Mouse (Mus musculus): ENCODE results near the gene Bace2. TPM values are rescaled to one million over a fixed set of nuclear protein-coding genes. Genes with fewer than 3 reads are reported as not detected.

The Bace2 gene
- total RNA-seq, 2 experiments from 2014 or later = 8.3 to 10.6 TPM

DNA sequence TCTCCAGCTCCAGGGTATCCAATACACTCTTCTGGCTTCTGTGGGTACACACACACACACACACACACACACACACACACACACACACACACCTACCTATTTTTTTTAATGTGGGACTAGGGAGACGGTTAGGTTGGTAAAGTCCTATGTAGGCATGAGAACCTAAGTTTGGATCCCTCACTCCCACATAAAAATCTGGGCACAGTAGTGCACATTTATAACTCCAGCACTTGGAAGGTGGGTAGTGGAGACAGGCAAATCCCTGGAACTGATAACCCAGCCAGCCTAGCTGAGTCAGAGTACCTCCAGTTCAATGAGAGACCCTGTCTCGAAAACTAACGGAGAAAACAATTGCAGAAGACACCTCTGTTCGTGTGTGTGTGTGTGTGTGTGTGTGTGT is 39.9 kb downstream of the Bace2 start:
- intact Hi-C loops (cut with DNase I) = no loop called here

DNA sequence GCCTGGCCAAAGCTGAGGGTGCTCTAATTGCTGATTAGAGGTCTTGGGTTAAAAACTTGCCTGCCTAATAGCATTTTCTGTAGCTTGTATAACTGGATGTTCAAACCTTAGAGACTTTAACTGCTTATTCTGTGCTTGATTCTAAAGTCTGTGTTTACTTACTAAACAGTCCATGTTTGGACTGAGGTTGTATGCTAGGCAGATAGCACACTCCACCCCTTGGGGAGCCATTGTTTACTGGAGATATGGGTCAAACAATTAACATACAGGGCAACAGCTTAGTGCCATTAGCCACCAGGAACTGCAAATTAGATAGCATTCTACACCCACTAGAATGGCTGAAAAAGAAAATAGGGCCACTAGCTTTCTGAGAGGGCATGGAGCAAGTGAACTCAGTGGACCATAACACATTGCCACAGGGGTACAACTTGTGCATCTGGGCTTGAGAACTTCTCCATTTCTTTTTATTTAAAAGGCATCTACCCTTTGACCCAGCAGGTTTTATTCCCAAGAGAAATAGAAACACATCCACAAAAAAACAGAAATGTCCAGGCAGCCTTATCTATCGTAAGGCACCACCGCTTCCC is 41.5 kb downstream of the Bace2 start:
- intact Hi-C loops (cut with DNase I) = no loop called here
- DNase-seq (ENCODE audit: low spot score in 2 of 2) = no peak

More for the DNA sequence above, 39.9 kb downstream of the Bace2 start:
- peak; percentile 8 to 51 for DNase-seq (ENCODE audit: low spot score in 2 of 2)

GRCm38 (mm10) chr16:97399991-97400390 is 43.4 kb downstream of the Bace2 start:
- DNase-seq (ENCODE audit: low spot score in 2 of 2) = no peak
- intact Hi-C loops (cut with DNase I) = no loop called here

DNA sequence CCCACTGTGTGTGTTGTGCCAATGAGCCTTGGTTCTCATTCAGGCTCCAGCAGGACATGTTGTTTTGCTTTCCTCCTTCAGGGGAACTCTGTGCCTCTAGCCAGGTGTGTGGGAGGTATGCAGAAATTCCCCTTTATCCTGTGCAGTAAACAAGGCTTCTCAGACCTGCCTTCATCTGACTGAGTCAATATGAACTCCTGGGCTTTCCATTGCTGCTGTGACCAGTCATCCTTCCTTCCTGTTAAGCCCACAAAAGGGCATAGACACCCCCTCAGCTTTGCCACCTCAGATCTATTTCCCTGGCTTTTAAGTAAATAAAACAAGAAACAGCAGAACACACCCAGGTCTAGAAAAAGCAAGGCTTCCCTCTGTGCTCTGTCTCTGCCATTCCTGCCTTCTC is 45.2 kb downstream of the Bace2 start:
- intact Hi-C loops (cut with DNase I) = no loop called here
- DNase-seq (ENCODE audit: low spot score in 2 of 2) = no peak

- no peak for DNase-seq (ENCODE audit: low spot score in 2 of 2)
- intact Hi-C loops (cut with DNase I) = no loop called here
Measured at GRCm38 (mm10) chr16:97402213-97402785, 45.8 kb downstream of the Bace2 start.

- no peak for DNase-seq (ENCODE audit: low spot score in 2 of 2)
- intact Hi-C loops (cut with DNase I) = no loop called here
Measured at GRCm38 (mm10) chr16:97405476-97406012, 49.0 kb downstream of the Bace2 start.

GRCm38 (mm10) chr16:97417896-97418542 is 61.5 kb downstream of the Bace2 start:
- intact Hi-C loops (cut with DNase I) = loop anchor here (5.0 to 10.0 kb wide), 2 partner anchors 63 to 106 kb away; partner anchors contain the start of gene Bace2
- peak; percentile 44 to 61 for DNase-seq (ENCODE audit: low spot score in 2 of 2)

DNA sequence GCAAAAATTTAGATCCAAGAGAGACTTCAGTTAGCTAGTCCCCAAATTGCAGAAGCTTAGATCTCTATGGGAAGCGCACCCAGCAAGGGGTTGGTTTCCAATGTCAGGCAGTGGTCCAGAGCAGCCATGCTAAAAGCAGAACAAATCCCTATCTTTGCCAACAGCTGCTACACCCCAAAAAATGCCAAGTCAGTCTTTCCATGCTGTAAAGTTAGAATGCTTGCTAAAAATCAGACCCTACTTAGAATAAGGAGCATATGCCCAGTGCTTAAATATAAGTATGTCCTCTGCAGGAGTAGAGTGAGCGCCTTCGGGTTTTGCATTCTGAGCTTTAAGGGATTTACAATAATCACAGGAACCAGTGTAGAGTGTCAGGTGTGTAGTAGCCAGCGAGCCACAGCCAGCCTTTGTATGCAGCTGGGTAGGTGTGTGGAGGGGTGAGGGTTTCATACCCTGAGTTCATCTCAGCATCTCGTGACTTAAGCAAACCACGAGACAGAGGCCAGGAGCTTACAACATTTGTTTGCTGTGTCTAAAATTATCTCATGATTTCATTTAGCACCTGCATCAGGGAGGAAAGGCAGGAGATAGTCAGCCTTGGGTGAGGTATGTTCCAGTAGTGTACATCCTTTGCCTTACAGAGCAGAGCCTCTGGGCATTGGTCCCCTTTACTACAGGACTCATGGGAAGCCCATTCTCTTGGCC is 62.4 kb downstream of the Bace2 start:
- peak; percentile 32 to 47 for DNase-seq (ENCODE audit: low spot score in 2 of 2)
- intact Hi-C loops (cut with DNase I) = loop anchor here (5.0 to 10.0 kb wide), 2 partner anchors 64 to 107 kb away; partner anchors contain the start of gene Bace2

DNA sequence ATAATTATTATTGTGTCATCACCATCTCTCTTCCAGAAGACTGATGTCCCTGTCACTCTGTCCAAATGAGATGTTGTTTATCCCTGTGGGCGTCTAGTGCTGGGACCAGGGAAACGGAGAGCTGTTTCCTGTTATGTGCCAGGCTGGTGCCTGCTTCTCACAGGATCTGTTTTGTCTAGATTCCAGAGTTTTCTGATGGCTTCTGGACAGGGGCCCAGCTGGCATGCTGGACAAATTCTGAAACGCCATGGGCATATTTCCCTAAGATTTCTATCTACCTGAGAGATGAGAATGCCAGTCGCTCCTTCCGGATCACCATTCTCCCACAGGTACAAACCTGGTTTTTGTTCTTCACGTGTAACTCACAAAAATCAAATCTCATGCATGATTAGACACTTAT is 65.1 kb downstream of the Bace2 start:
- DNase-seq (ENCODE audit: low spot score in 2 of 2) = no peak
- intact Hi-C loops (cut with DNase I) = no loop called here

- DNase-seq (ENCODE audit: low spot score in 2 of 2) = no peak
- intact Hi-C loops (cut with DNase I) = no loop called here
Measured at GRCm38 (mm10) chr16:97423627-97424026, 67.1 kb downstream of the Bace2 start.

DNA sequence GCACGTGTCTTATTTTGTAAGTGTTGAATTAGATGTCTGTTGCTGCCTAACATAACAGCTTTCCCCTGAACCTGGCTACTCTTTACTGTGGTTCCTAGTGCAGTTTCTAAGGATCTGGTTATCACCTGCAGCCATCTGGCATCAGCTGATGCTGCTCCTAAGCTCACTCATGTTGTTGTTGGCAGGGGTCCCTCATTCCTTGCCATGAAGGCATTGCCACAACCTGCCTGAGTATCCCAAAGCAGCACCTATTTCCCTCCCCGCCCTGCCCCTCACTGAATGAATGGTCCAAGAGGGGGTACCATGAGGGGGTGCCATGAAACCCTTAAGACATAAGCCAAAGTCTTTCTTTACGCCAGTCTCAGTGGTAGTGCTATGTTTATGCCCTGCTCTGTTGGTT is 71.5 kb downstream of the Bace2 start:
- intact Hi-C loops (cut with DNase I) = no loop called here
- DNase-seq (ENCODE audit: low spot score in 2 of 2) = no peak

DNA sequence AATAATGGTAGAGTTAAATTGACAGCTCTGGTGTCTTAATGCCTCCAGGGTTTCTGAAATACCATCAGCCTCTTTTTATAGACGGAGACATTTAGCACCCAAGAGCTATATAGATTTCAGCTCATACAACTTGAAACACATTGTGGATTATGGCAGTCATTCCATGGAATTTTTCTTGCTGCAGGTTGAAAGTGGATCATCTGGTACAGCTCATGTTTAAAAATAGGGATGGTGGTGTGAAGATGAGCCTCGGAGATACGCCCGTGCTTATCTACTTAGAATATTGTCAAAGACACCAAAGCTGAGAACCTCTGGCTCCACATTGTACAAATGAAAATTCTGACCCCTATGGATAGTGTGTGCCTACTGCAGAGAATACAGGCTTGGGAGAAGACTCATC is 73.5 kb downstream of the Bace2 start:
- DNase-seq (ENCODE audit: low spot score in 2 of 2) = peak; percentile 26 to 77
- intact Hi-C loops (cut with DNase I) = no loop called here

DNA sequence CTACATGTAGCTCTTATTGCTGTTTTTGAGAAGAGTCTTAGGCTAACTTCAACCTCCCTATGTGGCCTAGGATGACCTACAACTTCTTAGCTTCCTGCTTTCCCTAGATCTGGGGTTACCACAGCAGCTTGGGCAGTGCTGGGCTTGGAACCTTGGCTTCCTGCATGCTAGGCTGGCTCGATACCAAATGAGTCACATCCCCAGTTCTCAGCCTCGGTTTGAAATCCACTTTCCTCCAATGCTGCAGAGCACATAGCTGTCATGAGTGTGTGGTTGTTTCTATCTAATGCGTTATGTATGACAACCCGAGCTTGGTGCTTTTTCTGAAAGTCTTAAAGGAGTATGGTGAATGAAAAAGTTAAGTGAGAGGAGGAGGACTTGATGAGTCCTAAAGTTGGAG is 74.8 kb downstream of the Bace2 start:
- peak; percentile 51 to 80 for DNase-seq (ENCODE audit: low spot score in 2 of 2)
- intact Hi-C loops (cut with DNase I) = no loop called here

DNA sequence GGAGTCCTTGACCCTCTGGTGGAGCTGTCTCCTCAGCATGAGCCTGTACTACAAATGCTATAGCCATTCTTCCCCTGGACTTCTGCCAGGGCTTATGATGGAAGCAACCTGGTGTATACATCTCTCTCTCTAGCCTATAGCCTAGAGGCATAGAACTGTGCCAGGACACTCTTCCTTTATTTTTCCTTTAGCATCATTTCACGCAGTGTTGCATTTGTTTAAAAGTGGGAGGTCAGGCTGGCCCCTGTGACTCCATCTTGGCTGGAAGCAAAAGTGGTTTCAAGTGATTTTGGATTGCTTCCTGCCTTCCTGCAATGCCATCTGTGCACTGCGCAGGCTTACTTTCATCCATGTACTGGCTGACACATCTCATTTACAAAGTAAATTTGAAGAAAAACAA is 77.7 kb downstream of the Bace2 start:
- DNase-seq (ENCODE audit: low spot score in 2 of 2) = no peak
- intact Hi-C loops (cut with DNase I) = no loop called here

DNA sequence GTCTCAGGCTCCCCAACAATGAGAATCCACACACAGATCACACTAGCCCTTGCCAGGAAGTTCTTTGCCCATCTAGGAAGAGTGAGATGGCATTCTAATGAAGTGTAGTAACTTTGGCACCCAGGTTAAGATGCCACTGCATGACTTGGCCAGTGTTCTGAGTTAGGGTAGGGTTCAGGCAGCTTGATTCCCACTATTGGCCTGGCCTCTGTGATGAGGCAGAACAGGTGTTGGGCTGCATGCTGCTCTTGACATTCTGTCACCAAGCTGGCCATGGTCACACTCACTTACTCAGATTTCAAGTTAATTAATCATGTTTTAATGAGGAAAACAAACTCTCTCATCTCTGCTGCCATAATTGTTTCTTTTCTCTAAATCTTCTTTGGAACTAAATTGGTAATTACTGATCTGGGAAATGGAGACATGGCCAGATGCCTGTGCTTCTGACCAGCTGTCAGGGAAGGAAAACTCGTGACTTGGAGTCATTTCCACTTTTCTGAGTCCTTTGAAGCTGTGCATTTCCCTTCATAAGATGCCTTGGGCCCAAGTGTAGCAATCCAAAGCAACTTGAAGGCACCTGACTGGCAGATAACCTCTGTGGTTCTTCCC is 81.0 kb downstream of the Bace2 start:
- intact Hi-C loops (cut with DNase I) = no loop called here
- DNase-seq (ENCODE audit: low spot score in 2 of 2) = no peak

- intact Hi-C loops (cut with DNase I) = no loop called here
- peak in 1 of 2 experiments; percentile 25 for DNase-seq (ENCODE audit: low spot score in 2 of 2)
Measured at GRCm38 (mm10) chr16:97438191-97438590, 81.6 kb downstream of the Bace2 start.

- DNase-seq (ENCODE audit: low spot score in 2 of 2) = peak; percentile 52 to 53
- intact Hi-C loops (cut with DNase I) = loop anchor here (5.0 kb wide), 2 partner anchors 125 to 150 kb away; no protein-coding TSS in a partner anchor
Measured at GRCm38 (mm10) chr16:97441967-97442366, 85.4 kb downstream of the Bace2 start.

DNA sequence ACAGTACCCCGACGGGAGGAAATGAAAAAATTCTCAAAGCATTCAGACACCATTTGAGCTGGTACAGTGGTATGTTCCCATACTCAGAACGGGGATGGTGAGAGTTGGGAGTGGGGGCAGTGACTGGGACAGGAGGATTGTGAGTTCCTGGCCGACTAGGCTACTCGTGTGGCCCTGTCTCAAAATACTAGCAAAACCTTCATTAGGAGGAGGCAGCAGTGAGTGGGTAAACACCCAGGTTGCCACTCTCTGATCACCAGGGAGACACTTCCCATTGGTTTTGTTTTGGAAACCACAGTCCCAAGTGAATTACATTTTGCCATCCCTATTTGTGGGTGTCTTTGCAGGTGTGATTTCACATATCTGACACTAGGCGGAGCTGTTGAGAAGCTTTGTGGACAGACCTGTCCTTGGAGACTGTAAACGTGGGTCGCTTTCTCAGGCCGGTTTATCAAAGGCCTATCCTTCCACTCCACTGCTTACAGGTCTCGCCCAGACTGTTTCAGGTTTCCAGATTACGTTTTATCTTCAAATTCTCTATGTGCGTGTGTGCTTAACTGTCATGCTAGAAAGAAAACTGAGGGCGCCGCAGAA is 87.2 kb downstream of the Bace2 start:
- DNase-seq (ENCODE audit: low spot score in 2 of 2) = peak; percentile 37 to 43
- intact Hi-C loops (cut with DNase I) = loop anchor here (5.0 kb wide), 2 partner anchors 124 to 149 kb away; no protein-coding TSS in a partner anchor

DNA sequence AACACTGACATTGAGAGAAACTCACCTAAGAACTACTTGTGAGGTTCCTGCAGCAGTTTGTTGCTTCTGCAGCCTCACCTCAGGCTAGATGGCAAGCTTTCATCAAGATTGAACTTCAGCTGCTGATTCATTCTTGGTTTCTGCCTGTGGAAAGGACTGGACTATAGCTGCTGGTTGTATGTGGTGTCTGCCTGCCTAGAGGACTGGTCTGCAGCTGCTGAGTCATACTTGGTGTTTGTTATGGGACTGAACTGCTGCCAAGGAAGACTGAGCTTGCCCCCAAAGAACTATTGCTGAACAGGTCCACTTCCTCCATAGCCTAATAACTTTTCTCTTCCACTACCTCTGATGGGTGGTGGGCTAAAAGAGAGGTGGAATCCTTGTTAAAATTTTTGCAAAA is 90.8 kb downstream of the Bace2 start:
- intact Hi-C loops (cut with DNase I) = no loop called here
- DNase-seq (ENCODE audit: low spot score in 2 of 2) = no peak
